Comparison of ENCODE assay signal across 27 mouse cellular contexts in genomic region chr3:68684207-68684606, GRCm38 (mm10). TPM values are rescaled to one million over a fixed set of nuclear protein-coding genes. Genes with fewer than 3 reads are reported as not detected.
"Had no signal": no experiment of that assay in that cellular context is flagged by ENCODE, and none has a peak within 500 bp of the region (broad histone marks: within the 10 kb centered on the region; RNA-seq: fewer than 3 reads in every experiment).

No protein-coding gene starts in this region.

- DNase-seq: gastrocnemius, postnatal 14 days; gastrocnemius, postnatal 36 days; heart, adult 2 months; heart, postnatal 14 days; heart, postnatal 36 days; kidney, adult 11 months; kidney, adult 2 months; kidney, adult 9 months; kidney, postnatal 14 days; kidney, postnatal 36 days; layer of hippocampus, postnatal 36 days; left cerebral cortex, postnatal 4 days had no signal

- H3K4me3 ChIP-seq: heart, adult 2 months; heart, embryonic 13.5 days; heart, embryonic 15.5 days; hindbrain, embryonic 13.5 days; hindbrain, embryonic 15.5 days; kidney, embryonic 15.5 days; limb, embryonic 13.5 days; limb, embryonic 15.5 days; liver, embryonic 12.5 days had no signal

- H3K27ac ChIP-seq: heart, adult 2 months; heart, embryonic 13.5 days; heart, embryonic 15.5 days; hindbrain, embryonic 13.5 days; hindbrain, embryonic 15.5 days; hindbrain, postnatal 0 days; kidney, embryonic 15.5 days; kidney, postnatal 0 days; limb, embryonic 13.5 days; limb, embryonic 15.5 days; liver, embryonic 12.5 days; liver, embryonic 14.5 days had no signal

RNA-seq across cellular contexts. Expression of gene Il12a, which starts 6.2 kb away (rescaled TPM):
- total RNA-seq: hindbrain, postnatal 0 days; left cerebral cortex, postnatal 4 days; liver, adult 2 months had no signal
- polyA plus RNA-seq: gonadal fat pad, adult 2 months; heart, embryonic 13.5 days; heart, embryonic 15.5 days; hindbrain, embryonic 13.5 days; intestine, embryonic 14.5 days; intestine, embryonic 16.5 days; liver, adult 2 months had no signal
